Mouse (Mus musculus) neural tube, embryonic 13.5 days (tissue): ENCODE results near the gene Olfr1471. TPM values are rescaled to one million over a fixed set of nuclear protein-coding genes. Genes with fewer than 3 reads are reported as not detected.
"Not testable (repeated sequence)": the region's sequence is repeated elsewhere in the genome, so short reads cannot be mapped to it uniquely, and the experiment has no call there.

Experiments
- ATAC-seq: fragments of 200-750 bp; cut with Nextera tagmentation; 2 replicates; pipeline ENCODE4 v1.8.0; 2017; ENCODE audit warnings: low read depth, mild to moderate bottlenecking, moderate TSS enrichment, moderate library complexity
- H3K27ac ChIP-seq: fragments of 300-500 bp; sonication (generic); replicated peaks from 2 replicates; pipeline ENCODE4 v1.5.1; 2015; ENCODE audit warnings: moderate library complexity, mild to moderate bottlenecking, inconsistent platforms
- H3K27me3 ChIP-seq: fragments of 300-500 bp; sonication (generic); 2 replicates; pipeline ENCODE4 v1.6.1; 2015; ENCODE audit warnings: mild to moderate bottlenecking, inconsistent platforms
- H3K36me3 ChIP-seq: fragments of 300-500 bp; sonication (generic); 2 replicates; pipeline ENCODE4 v1.6.1; 2015; ENCODE audit warnings: mild to moderate bottlenecking, inconsistent platforms
- H3K4me1 ChIP-seq: fragments of 300-500 bp; sonication (generic); replicated peaks from 2 replicates; pipeline ENCODE4 v1.6.1; 2015; ENCODE audit warnings: inconsistent platforms
- H3K4me2 ChIP-seq: fragments of 300-500 bp; sonication (generic); 2 replicates; pipeline ENCODE4 v1.6.1; 2015; ENCODE audit warnings: inconsistent platforms, mild to moderate bottlenecking, moderate library complexity
- H3K4me3 ChIP-seq: fragments of 300-500 bp; sonication (generic); 2 replicates; pipeline ENCODE4 v1.5.1; 2015; ENCODE audit warnings: mild to moderate bottlenecking, inconsistent platforms
- H3K9ac ChIP-seq: fragments of 300-500 bp; sonication (generic); 2 replicates; pipeline ENCODE4 v1.6.1; 2015; ENCODE audit warnings: moderate library complexity, mild to moderate bottlenecking, inconsistent platforms
- H3K9me3 ChIP-seq: fragments of 300-500 bp; sonication (generic); 2 replicates; pipeline ENCODE4 v1.6.1; 2016; ENCODE audit warnings: inconsistent platforms
- WGBS: fragments of 180-500 bp; shearing (Covaris S2); methylation state at CpG from one replicate; pipeline ENCODE4 v1.1.7; 2015; 5-methylcytosine and 5-hydroxymethylcytosine counted together
- polyA plus RNA-seq: library from polyadenylated mRNA; unstranded; fragments of >200 nt; fragmentation: Nextera tagmentation; extraction: Ambion mirVana; gene quantifications from 2 replicates; pipeline ENCODE4 v1.2.1, GENCODE M21; 2015

Gene Olfr1471
- not detected in 2 replicates for polyA plus RNA-seq

DNA sequence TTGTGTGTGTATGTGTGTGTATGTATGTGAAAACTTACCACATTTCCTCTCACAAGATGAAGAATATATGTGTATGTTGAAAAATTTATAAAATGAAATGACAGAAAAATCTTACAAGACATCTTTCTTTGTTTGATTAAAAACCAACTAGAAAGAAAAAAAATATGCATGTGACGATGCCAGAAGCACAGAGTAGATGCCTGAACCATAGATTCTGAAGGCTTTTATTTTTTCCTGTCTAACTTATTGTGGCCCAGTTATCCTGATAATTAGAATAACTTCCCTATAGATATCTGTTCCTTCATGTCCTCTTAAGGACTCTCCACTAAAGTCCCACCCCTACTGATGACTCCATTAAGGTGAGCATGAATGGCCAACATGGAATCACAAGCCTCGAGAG lies at the start of gene Olfr1471:
TSS of gene Olfr1471 (plus strand) at position 301 of the 400 bp plus-strand sequence.
- not testable (repeated sequence) for H3K9me3 ChIP-seq, H3K4me2 ChIP-seq, H3K9ac ChIP-seq, H3K27ac ChIP-seq, ATAC-seq, H3K27me3 ChIP-seq, H3K36me3 ChIP-seq, H3K4me3 ChIP-seq, H3K4me1 ChIP-seq
- WGBS = 79% methylated on average over 2 of the region's 2 CpGs

DNA sequence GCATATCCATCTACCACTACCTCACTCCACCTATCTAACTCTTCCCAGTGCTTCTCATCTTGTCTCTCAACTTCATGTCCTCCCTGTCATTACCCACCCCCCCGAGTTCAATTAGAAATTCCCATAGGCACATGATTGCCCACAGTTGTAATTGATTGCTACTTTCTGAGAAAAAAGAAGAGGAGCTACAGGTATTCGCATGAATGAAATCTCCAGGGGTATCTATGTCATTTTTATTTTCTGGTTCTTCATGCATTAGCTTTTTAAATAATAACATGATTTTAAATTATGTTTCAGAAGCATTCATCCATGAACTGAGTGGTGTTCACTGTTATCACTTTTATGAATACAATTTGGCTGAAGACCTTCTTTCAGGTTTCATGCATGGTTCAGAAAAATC lies 35.7 kb upstream of the Olfr1471 start, which contains the start of gene Olfr1469:
TSS of gene Olfr1469 (plus strand) at position 301 of the 400 bp plus-strand sequence.
- Histone ChIP-seq H3K4me3 (no peak within 1 kb of the TSS), H3K9ac (no peak within 1 kb of the TSS), H3K36me3 (no peaks in the 10 kb centered on the region), H3K4me2 (no peak within 1 kb of the TSS), H3K27me3 (no peaks in the 10 kb centered on the region), H3K9me3 (peaks cover 8% of the 10 kb centered on the region; the same call in 1 of the 2 replicates), H3K4me1 (no peaks in the 10 kb centered on the region), H3K27ac (no peak within 1 kb of the TSS)
- ATAC-seq = no peak
- 74% methylated on average over 2 of the region's 2 CpGs for WGBS

DNA sequence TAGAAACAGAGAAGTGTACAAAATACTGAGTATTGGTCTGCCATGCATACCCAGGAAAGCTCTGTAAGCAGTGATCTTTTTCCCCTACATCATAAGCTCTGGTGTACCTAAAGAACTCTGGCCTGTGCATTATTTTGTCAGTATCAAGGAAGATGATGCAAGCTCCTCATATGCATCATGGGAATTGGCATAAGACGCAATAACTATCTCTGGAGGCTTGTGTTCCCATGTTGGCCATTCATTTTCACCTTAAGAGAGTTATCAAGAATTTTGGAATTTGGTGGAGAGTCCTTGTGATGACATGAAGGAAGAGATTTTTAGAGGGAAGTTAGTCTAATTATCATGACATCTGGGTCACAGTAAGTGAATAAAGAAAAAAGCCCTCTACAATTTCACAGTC lies 12.8 kb downstream of the Olfr1471 start, which contains the start of gene Olfr1472:
TSS of gene Olfr1472 (minus strand) at position 101 of the 400 bp plus-strand sequence.
- no peak within 1 kb of the TSS for H3K4me3 ChIP-seq
- H3K9me3 ChIP-seq = peaks cover 13% of the 10 kb centered on the region
- no peaks in the 10 kb centered on the region for H3K27me3 ChIP-seq
- H3K4me1 ChIP-seq = no peaks in the 10 kb centered on the region
- no peak for ATAC-seq
- no peak within 1 kb of the TSS for H3K9ac ChIP-seq
- H3K27ac ChIP-seq = no peak within 1 kb of the TSS
- H3K4me2 ChIP-seq = no peak within 1 kb of the TSS
- 86% methylated on average over 1 of the region's 1 CpGs for WGBS
- no peaks in the 10 kb centered on the region for H3K36me3 ChIP-seq

DNA sequence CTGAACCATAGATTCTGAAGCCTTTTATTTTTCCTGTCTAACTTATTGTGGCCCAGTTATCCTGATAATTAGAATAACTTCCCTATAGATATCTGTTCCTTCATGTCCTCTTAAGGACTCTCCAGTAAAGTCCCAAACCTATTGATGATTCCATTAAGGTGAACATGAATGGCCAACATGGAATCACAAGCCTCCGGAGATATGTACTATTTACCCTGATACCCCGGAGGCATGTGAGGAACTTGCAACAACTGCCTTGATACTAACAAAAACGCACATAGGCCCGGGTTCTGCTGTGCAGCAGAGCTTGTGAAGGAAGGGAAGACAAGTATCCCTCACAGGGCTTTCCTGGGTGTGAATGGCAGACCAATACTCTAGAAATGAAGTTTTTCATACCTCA lies 26.1 kb downstream of the Olfr1471 start, which contains the start of gene Olfr1474:
TSS of gene Olfr1474 (plus strand) at position 301 of the 400 bp plus-strand sequence.
- H3K4me3 ChIP-seq, H3K27ac ChIP-seq, H3K9me3 ChIP-seq, H3K9ac ChIP-seq, H3K4me2 ChIP-seq, H3K36me3 ChIP-seq, H3K4me1 ChIP-seq, H3K27me3 ChIP-seq, ATAC-seq: not testable (repeated sequence)
- 75% methylated on average over 4 of the region's 4 CpGs for WGBS

DNA sequence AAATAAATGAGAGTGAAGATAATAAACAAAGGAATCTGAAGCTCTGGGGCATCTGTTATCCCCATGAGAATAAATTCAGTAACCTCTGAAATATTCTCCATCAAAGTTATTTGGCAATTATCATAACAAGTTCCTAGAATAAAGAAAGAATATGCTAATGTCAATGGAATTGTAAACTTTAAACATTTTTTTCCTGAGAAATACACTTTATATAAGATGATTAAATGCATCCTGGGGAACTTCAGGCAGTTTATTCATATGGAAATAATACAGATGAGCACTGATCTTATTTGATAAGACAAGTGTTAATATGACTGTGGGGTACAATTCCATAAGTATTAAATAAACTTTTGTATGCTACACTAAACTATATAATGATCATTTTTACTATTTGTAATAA lies 36.9 kb downstream of the Olfr1471 start, which contains the start of gene Olfr1475:
TSS of gene Olfr1475 (minus strand) at position 101 of the 400 bp plus-strand sequence.
- H3K36me3 ChIP-seq = no peaks in the 10 kb centered on the region
- ATAC-seq = no peak
- H3K4me3 ChIP-seq = no peak within 1 kb of the TSS
- no peaks in the 10 kb centered on the region for H3K27me3 ChIP-seq
- no peak within 1 kb of the TSS for H3K4me2 ChIP-seq
- no peak within 1 kb of the TSS for H3K27ac ChIP-seq
- H3K9ac ChIP-seq = no peak within 1 kb of the TSS
- no peaks in the 10 kb centered on the region for H3K4me1 ChIP-seq
- no peaks in the 10 kb centered on the region for H3K9me3 ChIP-seq

DNA sequence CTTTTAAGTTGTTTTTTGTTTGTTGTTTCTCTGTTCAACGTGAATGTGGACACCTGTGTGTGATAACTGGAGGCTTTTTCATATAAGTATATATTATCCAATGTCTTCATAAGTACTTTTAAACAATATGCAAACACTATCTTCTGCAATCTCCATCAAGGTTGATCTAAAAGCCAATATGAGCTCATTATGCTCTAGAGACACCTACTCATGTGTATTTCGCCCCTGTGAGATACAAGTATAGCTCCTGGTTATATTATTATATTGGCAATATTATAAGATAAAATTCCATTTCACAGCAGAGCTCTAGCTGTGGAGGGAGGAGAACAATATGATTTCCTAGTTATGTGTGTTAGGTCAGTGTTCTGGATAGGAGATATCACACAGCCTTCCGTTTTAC lies 57.0 kb downstream of the Olfr1471 start, which contains the start of gene Olfr1477:
TSS of gene Olfr1477 (plus strand) at position 301 of the 400 bp plus-strand sequence.
- Histone ChIP-seq H3K9ac (no peak within 1 kb of the TSS), H3K4me3 (no peak within 1 kb of the TSS), H3K27me3 (no peaks in the 10 kb centered on the region), H3K4me2 (no peak within 1 kb of the TSS), H3K27ac (no peak within 1 kb of the TSS), H3K4me1 (no peaks in the 10 kb centered on the region), H3K36me3 (no peaks in the 10 kb centered on the region), H3K9me3 (peaks cover 11% of the 10 kb centered on the region)
- WGBS = 82% methylated on average over 3 of the region's 3 CpGs
- no peak for ATAC-seq

Other genes starting within 250 kb of the Olfr1471 start
- gene Olfr1463, start 212.1 kb upstream of the Olfr1471 start, polyA plus RNA-seq = not detected in 2 replicates
- not detected in 2 replicates for gene Olfr1465, start 127.9 kb upstream of the Olfr1471 start, polyA plus RNA-seq
- not detected in 2 replicates for gene Olfr1466, start 104.5 kb upstream of the Olfr1471 start, polyA plus RNA-seq
- not detected in 2 replicates for gene Olfr1467, start 81.2 kb upstream of the Olfr1471 start, polyA plus RNA-seq
- not detected in 2 replicates for gene Olfr1469, start 35.6 kb upstream of the Olfr1471 start, polyA plus RNA-seq
- not detected in 2 replicates for gene Olfr1472, start 12.7 kb downstream of the Olfr1471 start, polyA plus RNA-seq
- gene Olfr1474, start 26.2 kb downstream of the Olfr1471 start, polyA plus RNA-seq = not detected in 2 replicates
- gene Olfr1475, start 36.8 kb downstream of the Olfr1471 start, polyA plus RNA-seq = not detected in 2 replicates
- not detected in 2 replicates for gene Olfr1477, start 57.1 kb downstream of the Olfr1471 start, polyA plus RNA-seq
- not detected in 2 replicates for gene Olfr1480, start 84.5 kb downstream of the Olfr1471 start, polyA plus RNA-seq
- not detected in 2 replicates for gene Olfr1484, start 140.1 kb downstream of the Olfr1471 start, polyA plus RNA-seq
- not detected in 2 replicates for gene Olfr1487, start 174.0 kb downstream of the Olfr1471 start, polyA plus RNA-seq
- not detected in 2 replicates for gene Olfr1489, start 188.2 kb downstream of the Olfr1471 start, polyA plus RNA-seq
- not detected in 2 replicates for gene Olfr1490, start 207.7 kb downstream of the Olfr1471 start, polyA plus RNA-seq